Mouse (Mus musculus) midbrain, embryonic 10.5 days (tissue): ENCODE data around the gene Ncbp1. TPM values are rescaled to one million over a fixed set of nuclear protein-coding genes. Genes with fewer than 3 reads are reported as not detected.

Experiments used
- DNase-seq: peaks from one replicate; pipeline ENCODE4 v3.0.0-alpha.2; 2017; ENCODE audit warnings: low spot score
- H3K27ac ChIP-seq: fragments of 300-500 bp; sonication (generic); replicated peaks from 2 replicates; pipeline ENCODE4 v1.5.1; 2016; ENCODE audit warnings: mild to moderate bottlenecking
- H3K27me3 ChIP-seq: fragments of 300-500 bp; sonication (generic); 2 replicates; pipeline ENCODE4 v1.6.1; 2016; ENCODE audit warnings: low read depth, mild to moderate bottlenecking; ENCODE audit not compliant: poor library complexity, severe bottlenecking
- H3K36me3 ChIP-seq: fragments of 300-500 bp; sonication (generic); 2 replicates; pipeline ENCODE4 v1.6.1; 2016; ENCODE audit warnings: mild to moderate bottlenecking, moderate library complexity
- H3K4me1 ChIP-seq: fragments of 300-500 bp; sonication (generic); 2 replicates; pipeline ENCODE4 v1.6.1; 2016
- H3K4me3 ChIP-seq: fragments of 300-500 bp; sonication (generic); 2 replicates; pipeline ENCODE4 v1.5.1; 2016; ENCODE audit warnings: mild to moderate bottlenecking, moderate library complexity
- H3K9me3 ChIP-seq: fragments of 300-500 bp; sonication (generic); replicated peaks from 2 replicates; pipeline ENCODE4 v1.6.1; 2016; ENCODE audit warnings: mild to moderate bottlenecking
- WGBS: fragments of 180-500 bp; shearing (Covaris S2); methylation state at CpG from one replicate; pipeline ENCODE4 v1.1.7; 2016; 5-methylcytosine and 5-hydroxymethylcytosine counted together
- polyA plus RNA-seq: library from polyadenylated mRNA; unstranded; fragments of >200 nt; fragmentation: Nextera tagmentation; extraction: Ambion mirVana; gene quantifications from 2 replicates; pipeline ENCODE4 v1.2.1, GENCODE M21; 2016

The Ncbp1 gene
- polyA plus RNA-seq, 1 experiment from 2014 or later = 133 TPM

DNA sequence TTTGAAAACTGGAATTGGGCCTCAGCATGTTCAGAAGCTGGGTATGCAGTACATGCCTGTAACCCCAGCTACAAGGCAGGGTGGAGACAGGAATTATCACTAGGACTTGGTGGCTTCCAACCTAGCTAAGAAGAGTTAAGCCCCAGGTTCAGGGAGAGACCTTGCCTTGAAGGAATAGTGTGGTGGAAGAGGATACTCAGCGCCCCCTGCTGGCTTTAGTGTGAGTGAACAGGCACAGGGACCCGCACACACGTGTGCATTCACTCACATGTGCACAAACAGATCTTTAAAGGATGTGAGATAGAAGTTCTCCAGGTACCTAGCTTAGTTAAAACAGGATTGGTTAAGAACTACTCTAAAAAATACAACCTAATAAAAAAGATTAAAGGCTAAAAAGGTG is 5.9 kb downstream of the Ncbp1 start:
- no peak for DNase-seq

DNA sequence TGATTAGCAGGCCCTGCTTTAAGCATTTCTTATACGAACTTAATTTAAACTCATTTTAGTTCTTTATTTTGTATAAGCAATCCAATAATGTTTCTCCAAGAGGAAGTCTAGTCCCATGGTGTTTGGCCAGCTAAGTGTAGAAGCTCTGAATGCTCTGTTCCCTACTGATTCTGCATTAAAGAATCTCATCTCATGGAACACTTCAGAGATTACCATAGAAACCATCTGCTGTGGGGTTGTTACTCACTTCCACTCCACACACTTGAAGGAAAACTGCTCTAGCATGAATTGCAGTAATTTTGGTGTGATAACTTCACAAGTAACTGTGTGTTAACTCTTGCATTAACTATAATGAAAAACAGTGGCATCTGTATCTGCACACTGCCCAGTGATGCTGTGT is 8.5 kb downstream of the Ncbp1 start:
- DNase-seq = no peak
- peaks cover 94% of the 10 kb centered on the region for H3K36me3 ChIP-seq
- H3K27ac ChIP-seq = no peak overlapping the region
- H3K4me1 ChIP-seq = no peaks in the 10 kb centered on the region
- no peaks in the 10 kb centered on the region for H3K27me3 ChIP-seq
- WGBS = 93% methylated on average over 1 of the region's 1 CpGs
- H3K9me3 ChIP-seq = no peaks in the 10 kb centered on the region
- H3K4me3 ChIP-seq = no peak overlapping the region

More for the DNA sequence above, 5.9 kb downstream of the Ncbp1 start:
- no peak overlapping the region for H3K27ac ChIP-seq
- H3K4me3 ChIP-seq = no peak overlapping the region
- H3K9me3 ChIP-seq = no peaks in the 10 kb centered on the region
- H3K4me1 ChIP-seq = peaks cover 13% of the 10 kb centered on the region
- peaks cover 68% of the 10 kb centered on the region for H3K36me3 ChIP-seq
- no peaks in the 10 kb centered on the region for H3K27me3 ChIP-seq
- WGBS = 70% methylated on average over 3 of the region's 3 CpGs

DNA sequence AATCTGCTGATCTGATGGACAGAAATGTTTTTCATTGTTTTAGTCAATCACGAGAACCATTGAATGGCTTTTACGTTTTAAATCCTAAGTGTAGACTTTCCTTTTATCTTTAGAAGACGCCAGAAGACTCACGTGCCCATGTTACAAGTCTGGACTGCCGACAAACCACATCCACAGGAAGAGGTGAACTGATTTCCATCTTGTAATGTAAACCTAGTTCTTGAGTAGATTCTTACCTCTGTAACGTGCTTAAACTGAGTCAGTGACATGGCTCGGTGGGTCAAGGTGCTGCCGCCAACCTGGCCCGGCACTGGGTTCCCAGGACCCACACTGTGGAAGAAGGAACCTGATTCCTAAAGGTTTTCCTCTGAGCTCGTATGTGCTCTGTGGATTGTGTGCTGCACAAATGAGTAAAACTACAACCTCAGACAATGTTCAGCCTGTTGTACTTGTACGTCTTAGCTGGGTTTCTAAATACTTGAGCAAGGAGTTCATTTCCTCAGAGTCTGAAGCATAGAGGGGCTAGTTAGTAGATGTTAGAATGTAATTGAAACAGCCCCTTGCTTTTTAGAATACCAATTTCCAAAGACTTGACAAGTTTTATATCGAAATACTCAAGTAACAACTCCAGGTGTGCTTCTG is 13.6 kb downstream of the Ncbp1 start:
- no peak overlapping the region for H3K4me3 ChIP-seq
- no peaks in the 10 kb centered on the region for H3K9me3 ChIP-seq
- no peaks in the 10 kb centered on the region for H3K27me3 ChIP-seq
- WGBS = 93% methylated on average over 12 of the region's 12 CpGs
- H3K4me1 ChIP-seq = no peaks in the 10 kb centered on the region
- DNase-seq = no peak
- H3K27ac ChIP-seq = no peak overlapping the region
- peaks cover 98% of the 10 kb centered on the region for H3K36me3 ChIP-seq

DNA sequence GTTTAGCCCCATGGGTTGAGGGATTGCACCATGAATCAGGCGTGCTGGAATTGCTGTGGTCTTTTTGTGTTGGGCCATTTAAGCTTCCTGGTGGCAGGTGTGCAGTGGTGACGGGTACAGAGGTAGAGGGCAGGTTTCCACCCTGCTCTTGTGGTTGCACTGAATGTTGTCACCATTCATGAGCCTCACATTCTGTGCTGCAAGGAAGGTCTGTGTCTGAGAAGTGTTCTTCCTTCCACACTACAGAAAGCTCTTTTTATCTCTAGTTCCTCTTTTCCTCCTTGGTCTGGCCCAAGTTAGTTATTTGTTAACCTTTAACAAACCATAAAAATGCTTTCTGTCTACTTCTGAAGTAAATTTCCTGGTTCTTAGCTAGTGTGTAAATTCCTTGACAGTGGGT is 25.6 kb downstream of the Ncbp1 start:
- H3K4me1 ChIP-seq = no peaks in the 10 kb centered on the region
- H3K27me3 ChIP-seq = no peaks in the 10 kb centered on the region
- H3K36me3 ChIP-seq = peaks cover 100% of the 10 kb centered on the region
- H3K4me3 ChIP-seq = no peak overlapping the region
- no peak for DNase-seq
- H3K27ac ChIP-seq = no peak overlapping the region
- H3K9me3 ChIP-seq = no peaks in the 10 kb centered on the region
- WGBS = 91% methylated on average over 2 of the region's 2 CpGs

DNA sequence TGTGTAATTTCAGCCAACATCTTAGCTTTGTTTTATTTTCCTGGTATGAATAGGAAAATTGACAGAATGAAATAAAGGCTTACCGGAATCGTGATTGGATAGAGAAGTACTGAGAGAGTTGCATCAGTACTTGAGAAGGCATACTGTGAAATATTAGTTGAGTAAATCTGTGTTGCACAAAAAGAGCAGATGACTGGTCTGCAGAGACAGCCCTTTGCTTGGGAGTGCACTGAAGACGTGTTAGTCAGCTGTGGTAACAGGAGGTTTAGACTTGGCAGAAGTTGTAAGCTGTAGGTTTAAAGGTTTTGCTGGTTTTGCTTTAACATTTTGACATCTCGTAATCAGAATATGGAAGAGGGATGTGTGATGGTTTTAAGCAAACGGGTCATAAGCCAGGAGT is 27.4 kb downstream of the Ncbp1 start:
- H3K36me3 ChIP-seq = peaks cover 100% of the 10 kb centered on the region
- no peaks in the 10 kb centered on the region for H3K9me3 ChIP-seq
- no peaks in the 10 kb centered on the region for H3K27me3 ChIP-seq
- no peaks in the 10 kb centered on the region for H3K4me1 ChIP-seq
- no peak overlapping the region for H3K4me3 ChIP-seq
- H3K27ac ChIP-seq = no peak overlapping the region
- no peak for DNase-seq
- 92% methylated on average over 5 of the region's 5 CpGs for WGBS

DNA sequence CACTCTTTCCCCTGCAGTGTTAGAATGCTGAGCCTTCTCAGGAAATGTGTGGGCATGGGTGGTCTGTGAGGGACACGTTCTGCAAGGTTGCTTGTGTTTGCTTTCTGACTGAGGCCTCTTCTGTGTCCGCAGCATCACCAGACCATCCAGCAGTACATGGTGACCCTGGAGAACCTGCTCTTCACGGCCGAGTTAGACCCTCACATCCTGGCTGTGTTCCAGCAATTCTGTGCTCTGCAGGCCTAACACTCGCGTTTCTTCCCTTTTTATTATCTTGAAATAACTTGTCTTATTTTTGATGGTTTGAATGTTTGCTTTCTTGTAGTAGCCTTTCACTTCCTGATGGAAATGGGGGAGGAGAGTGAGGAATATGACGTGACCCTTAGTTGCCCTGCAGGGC is 33.3 kb downstream of the Ncbp1 start:
- DNase-seq = no peak
- 93% methylated on average over 7 of the region's 7 CpGs for WGBS
- peaks cover 100% of the 10 kb centered on the region for H3K36me3 ChIP-seq

DNA sequence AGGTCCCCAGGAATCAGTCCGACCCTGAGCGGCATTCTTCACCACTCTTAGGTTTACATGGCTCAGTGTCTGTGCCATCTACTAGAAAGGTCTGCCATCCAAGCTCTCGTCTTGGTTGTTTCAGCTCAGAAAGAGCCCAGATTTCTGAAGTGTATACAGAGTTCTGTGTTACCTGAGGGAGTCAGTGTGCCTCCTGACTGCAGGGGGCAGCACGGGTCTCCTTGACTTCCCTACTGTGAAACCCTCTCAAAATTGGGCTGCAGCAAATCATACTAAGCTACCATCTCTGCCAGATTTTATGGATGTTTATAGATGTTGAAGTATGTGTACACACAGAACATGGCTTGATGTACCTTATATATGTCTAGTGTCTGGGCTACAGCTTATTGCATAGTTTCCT is 37.9 kb downstream of the Ncbp1 start:
- H3K4me1 ChIP-seq = no peaks in the 10 kb centered on the region
- no peaks in the 10 kb centered on the region for H3K9me3 ChIP-seq
- no peaks in the 10 kb centered on the region for H3K27me3 ChIP-seq
- no peak overlapping the region for H3K27ac ChIP-seq
- no peak overlapping the region for H3K4me3 ChIP-seq
- DNase-seq = no peak
- peaks cover 99% of the 10 kb centered on the region for H3K36me3 ChIP-seq
- WGBS = 78% methylated on average over 4 of the region's 4 CpGs

More for the DNA sequence above, 33.3 kb downstream of the Ncbp1 start:
- H3K27ac ChIP-seq = no peak overlapping the region
- H3K9me3 ChIP-seq = no peaks in the 10 kb centered on the region
- no peaks in the 10 kb centered on the region for H3K27me3 ChIP-seq
- H3K4me1 ChIP-seq = no peaks in the 10 kb centered on the region
- no peak overlapping the region for H3K4me3 ChIP-seq

DNA sequence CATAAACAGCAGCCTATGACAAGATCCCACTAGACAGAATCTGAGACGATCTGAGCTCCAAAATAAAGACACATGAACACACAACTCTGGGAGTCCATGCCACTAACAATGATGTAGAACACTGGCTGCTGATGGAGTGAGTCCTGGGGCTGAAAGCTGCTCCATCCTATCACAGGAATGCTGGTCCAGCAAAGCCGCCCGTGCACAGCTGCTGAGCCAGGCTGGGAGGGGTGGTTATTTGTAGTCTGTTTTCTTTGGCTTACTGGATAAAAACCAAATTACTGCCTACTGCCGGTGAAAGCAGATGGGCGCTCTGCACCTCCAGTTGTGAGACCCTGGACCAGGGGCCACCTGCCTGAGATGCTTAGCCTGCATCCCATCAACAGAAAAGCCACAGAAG is 38.6 kb downstream of the Ncbp1 start:
- Histone ChIP-seq H3K36me3 (peaks cover 99% of the 10 kb centered on the region), H3K27me3 (no peaks in the 10 kb centered on the region), H3K27ac (no peak overlapping the region), H3K4me3 (no peak overlapping the region), H3K4me1 (no peaks in the 10 kb centered on the region), H3K9me3 (no peaks in the 10 kb centered on the region)
- no peak for DNase-seq
- 82% methylated on average over 5 of the region's 5 CpGs for WGBS

DNA sequence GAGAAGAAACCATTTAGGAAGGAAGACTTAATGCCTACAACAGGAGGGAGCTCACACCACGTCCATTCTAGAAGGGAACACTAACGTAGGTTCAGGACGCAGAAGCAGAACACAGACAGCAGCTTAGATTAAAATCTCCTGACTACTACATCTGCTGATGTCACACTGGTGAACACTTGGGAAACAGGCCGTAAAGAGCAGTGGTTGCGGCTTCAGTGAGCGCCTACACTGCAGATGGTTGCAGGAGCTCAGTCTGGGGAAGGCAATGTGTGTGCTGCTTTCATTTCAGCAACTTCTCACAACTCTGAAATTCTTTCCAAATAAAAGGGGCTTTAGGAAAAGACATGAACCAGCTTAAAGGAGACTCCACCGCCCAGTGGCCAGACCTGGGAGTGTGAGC is 39.1 kb downstream of the Ncbp1 start:
- DNase-seq = no peak
- H3K4me3 ChIP-seq = no peak overlapping the region
- no peaks in the 10 kb centered on the region for H3K27me3 ChIP-seq
- H3K4me1 ChIP-seq = no peaks in the 10 kb centered on the region
- 88% methylated on average over 7 of the region's 7 CpGs for WGBS
- H3K27ac ChIP-seq = no peak overlapping the region
- no peaks in the 10 kb centered on the region for H3K9me3 ChIP-seq
- H3K36me3 ChIP-seq = peaks cover 99% of the 10 kb centered on the region

DNA sequence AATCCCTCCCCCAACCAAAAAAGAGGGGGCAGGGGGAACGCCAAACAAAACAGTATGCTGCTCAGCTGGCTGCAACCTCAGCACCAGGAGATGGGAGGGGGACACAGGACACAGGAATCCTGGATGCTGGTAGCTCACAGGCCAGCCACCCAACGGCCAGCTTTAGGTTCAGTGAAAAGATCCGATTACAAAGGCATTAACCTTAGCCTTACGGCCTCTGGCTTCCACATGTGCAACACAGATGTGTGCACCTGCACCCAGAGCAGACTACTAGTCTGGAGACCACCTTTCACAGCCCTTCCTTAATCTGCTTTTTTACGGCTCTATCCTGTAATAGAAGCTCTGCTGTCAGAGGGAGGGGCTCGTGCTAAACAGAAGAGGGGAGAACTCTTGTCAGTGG is 42.8 kb downstream of the Ncbp1 start:
- Histone ChIP-seq H3K36me3 (peaks cover 98% of the 10 kb centered on the region), H3K4me3 (no peak overlapping the region), H3K4me1 (no peaks in the 10 kb centered on the region), H3K9me3 (no peaks in the 10 kb centered on the region), H3K27ac (no peak overlapping the region), H3K27me3 (no peaks in the 10 kb centered on the region)
- DNase-seq = no peak
- WGBS = 64% methylated on average over 6 of the region's 6 CpGs

DNA sequence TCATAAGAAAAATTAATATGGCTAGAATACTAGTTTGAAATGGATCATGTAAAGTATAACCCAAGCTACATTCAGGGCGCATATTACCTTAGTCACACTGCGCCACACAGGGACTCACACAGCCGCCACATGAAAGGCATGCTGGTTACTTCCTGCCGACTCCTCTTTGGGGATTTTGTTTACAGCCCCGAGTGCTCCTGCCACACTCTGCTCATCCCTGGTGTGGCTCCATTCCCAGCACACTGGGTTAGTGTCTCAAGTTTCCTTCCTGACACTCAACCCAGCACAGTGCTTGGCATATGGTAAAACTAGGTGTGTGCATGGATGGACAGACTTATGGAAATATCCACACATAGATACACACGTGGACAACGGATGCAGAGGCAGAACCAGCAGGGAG is 43.8 kb downstream of the Ncbp1 start:
- Histone ChIP-seq H3K36me3 (peaks cover 93% of the 10 kb centered on the region), H3K27ac (no peak overlapping the region), H3K4me3 (no peak overlapping the region), H3K4me1 (no peaks in the 10 kb centered on the region), H3K27me3 (no peaks in the 10 kb centered on the region), H3K9me3 (no peaks in the 10 kb centered on the region)
- WGBS = 86% methylated on average over 7 of the region's 7 CpGs
- no peak for DNase-seq

DNA sequence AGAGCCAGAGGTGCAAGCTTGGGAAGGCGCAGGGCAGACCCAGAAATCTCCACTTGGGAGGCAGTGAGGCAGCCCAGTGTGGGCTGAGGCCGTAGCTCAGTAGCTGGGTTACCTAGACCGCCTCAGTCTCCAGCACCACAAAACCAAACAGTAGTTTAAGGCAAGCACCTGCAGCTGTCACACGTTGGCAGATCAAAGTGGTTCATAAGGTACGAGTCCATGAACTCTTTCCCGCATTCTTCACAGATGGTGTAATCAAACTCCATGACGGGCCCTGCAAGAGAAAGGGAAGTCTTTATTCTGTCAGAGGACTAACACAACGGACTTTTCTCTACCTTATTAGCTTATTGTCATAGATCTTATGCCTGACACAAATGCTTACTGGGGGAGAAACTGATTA is 47.0 kb downstream of the Ncbp1 start:
- WGBS = 89% methylated on average over 8 of the region's 8 CpGs
- H3K36me3 ChIP-seq = peaks cover 91% of the 10 kb centered on the region
- no peak overlapping the region for H3K27ac ChIP-seq
- H3K9me3 ChIP-seq = no peaks in the 10 kb centered on the region
- DNase-seq = no peak
- H3K27me3 ChIP-seq = no peaks in the 10 kb centered on the region
- no peak overlapping the region for H3K4me3 ChIP-seq
- no peaks in the 10 kb centered on the region for H3K4me1 ChIP-seq

DNA sequence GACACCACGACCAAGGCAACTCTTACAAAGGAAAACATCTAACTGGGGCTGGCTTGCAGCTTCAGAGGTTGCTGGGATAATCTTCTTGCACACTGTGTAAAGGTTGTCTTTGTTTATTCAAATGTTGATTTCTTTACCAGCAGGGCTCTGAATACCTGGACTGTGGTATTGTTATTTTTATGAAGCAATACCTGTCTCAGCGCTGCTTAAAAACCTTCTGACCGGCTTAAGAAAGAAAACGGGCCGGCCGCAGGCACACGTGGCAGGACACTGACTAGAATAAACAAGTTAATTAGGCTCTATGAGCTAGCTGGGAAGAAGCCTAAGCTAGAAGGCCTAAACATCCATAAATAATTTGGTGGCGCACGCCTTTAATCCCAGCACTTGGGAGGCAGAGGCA is 47.5 kb downstream of the Ncbp1 start:
- Histone ChIP-seq H3K36me3 (peaks cover 91% of the 10 kb centered on the region), H3K4me1 (no peaks in the 10 kb centered on the region), H3K27ac (no peak overlapping the region), H3K27me3 (no peaks in the 10 kb centered on the region), H3K9me3 (no peaks in the 10 kb centered on the region), H3K4me3 (no peak overlapping the region)
- no peak for DNase-seq
- 88% methylated on average over 9 of the region's 9 CpGs for WGBS

DNA sequence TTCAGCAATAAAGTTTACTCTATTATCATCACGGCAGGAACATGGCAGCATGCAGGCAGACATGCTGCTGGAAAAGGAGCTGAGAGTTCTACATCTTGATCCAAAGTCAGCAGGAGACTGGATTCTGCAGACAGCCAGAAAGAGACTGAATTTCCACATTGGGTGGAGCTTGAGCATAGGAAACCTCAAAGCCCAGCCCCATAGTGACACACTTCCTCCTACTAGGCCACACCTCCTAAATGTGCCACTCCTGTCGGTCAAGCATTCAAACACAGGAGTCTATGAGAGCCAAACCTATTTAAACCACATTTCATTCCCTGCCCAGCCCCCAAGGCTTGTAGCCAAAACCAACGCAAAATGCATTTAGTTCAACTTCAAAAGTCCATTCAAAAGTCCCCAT is 48.1 kb downstream of the Ncbp1 start:
- Histone ChIP-seq H3K27ac (no peak overlapping the region), H3K9me3 (no peaks in the 10 kb centered on the region), H3K27me3 (no peaks in the 10 kb centered on the region), H3K4me3 (no peak overlapping the region), H3K4me1 (no peaks in the 10 kb centered on the region), H3K36me3 (peaks cover 90% of the 10 kb centered on the region)
- WGBS = 88% methylated on average over 3 of the region's 3 CpGs
- DNase-seq = no peak
